Mouse (Mus musculus) ES-E14 (cell line): ENCODE data around the gene Snx4. TPM values are rescaled to one million over a fixed set of nuclear protein-coding genes. Genes with fewer than 3 reads are reported as not detected.

Experiments
- DNase-seq: peaks from one replicate; pipeline ENCODE4 v3.0.0-alpha.2; 2013; ENCODE audit warnings: low read depth, low spot score
- H3K27ac ChIP-seq: 2 replicates; pipeline ENCODE4 v1.5.1; 2012; ENCODE audit warnings: low read depth, mild to moderate bottlenecking, low read length, moderate library complexity, mixed read lengths; ENCODE audit not compliant: poor library complexity, insufficient read depth, severe bottlenecking
- H3K36me3 ChIP-seq: 2 replicates; pipeline ENCODE4 v1.6.1; 2012; ENCODE audit warnings: mild to moderate bottlenecking, low read length, moderate library complexity, mixed read lengths; ENCODE audit not compliant: control insufficient read depth, poor library complexity, insufficient read depth, severe bottlenecking
- H3K4me1 ChIP-seq, 2 experiments: fragments of 150-350 bp in 1 of 2; sonication (generic) in 1 of 2; 2 replicates each; pipeline ENCODE4 v1.6.1; 2012; ENCODE audit warnings: low read length in 2 of 2, mild to moderate bottlenecking in 1 of 2, mixed read lengths in 1 of 2; ENCODE audit not compliant: control insufficient read depth in 2 of 2, insufficient read depth in 2 of 2, poor library complexity in 1 of 2
- H3K4me3 ChIP-seq, 2 experiments: fragments of 150-350 bp in 1 of 2; sonication (generic) in 1 of 2; 2 replicates each; pipeline ENCODE4 v1.5.1; 2012; ENCODE audit warnings: low read length in 2 of 2, low read depth in 1 of 2, mild to moderate bottlenecking in 1 of 2, mixed read lengths in 1 of 2; ENCODE audit not compliant: insufficient read depth in 1 of 2, poor library complexity in 1 of 2, severe bottlenecking in 1 of 2
- H3K9ac ChIP-seq: 2 replicates; pipeline ENCODE4 v1.6.1; 2012; ENCODE audit warnings: low read depth, mild to moderate bottlenecking, low read length, mixed read lengths; ENCODE audit not compliant: poor library complexity, insufficient read depth, severe bottlenecking
- H3K9me3 ChIP-seq: fragments of 150-350 bp; sonication (generic); 2 replicates; pipeline ENCODE4 v1.6.1; 2012; ENCODE audit warnings: low read depth, mild to moderate bottlenecking, low read length; ENCODE audit not compliant: control insufficient read depth, insufficient read depth
- CHD2 ChIP-seq: IDR thresholded peaks from 2 replicates; pipeline ENCODE4 v1.6.1; 2014; ENCODE audit warnings: mild to moderate bottlenecking, low read depth, low read length, inconsistent platforms
- HCFC1 ChIP-seq: IDR thresholded peaks from 2 replicates; pipeline ENCODE4 v1.6.1; 2012; ENCODE audit warnings: low read length, inconsistent platforms, borderline replicate concordance; ENCODE audit not compliant: insufficient read depth
- MAFK ChIP-seq: IDR thresholded peaks from 2 replicates; pipeline ENCODE4 v1.6.1; 2014; ENCODE audit warnings: mild to moderate bottlenecking, low read depth, low read length, inconsistent platforms; ENCODE audit not compliant: insufficient read depth
- ZC3H11A ChIP-seq: IDR thresholded peaks from 2 replicates; pipeline ENCODE4 v1.6.1; 2012; ENCODE audit warnings: low read depth, mild to moderate bottlenecking, inconsistent platforms, low read length, borderline replicate concordance
- ZNF384 ChIP-seq: IDR thresholded peaks from 2 replicates; pipeline ENCODE4 v1.6.1; 2012; ENCODE audit warnings: low read depth, low read length, inconsistent platforms
- in situ Hi-C, 2 experiments: fragments of 600-800 bp; cut with MboI; formaldehyde crosslinking; loops; one replicate each; pipeline ENCODE4 v1.15.1; 2025; ENCODE audit warnings: low sequenced_read_pairs in 2 of 2, inconsistent platforms in 1 of 2; ENCODE audit not compliant: unreplicated experiment in 2 of 2
- total RNA-seq: library from RNA; depleted of rRNA; stranded (reverse); fragments of 300-350 nt; gene quantifications from 2 replicates; pipeline ENCODE4 v1.2.3, GENCODE M21; 2012

Gene Snx4
- total RNA-seq, 1 experiment, result 54.9 TPM

DNA sequence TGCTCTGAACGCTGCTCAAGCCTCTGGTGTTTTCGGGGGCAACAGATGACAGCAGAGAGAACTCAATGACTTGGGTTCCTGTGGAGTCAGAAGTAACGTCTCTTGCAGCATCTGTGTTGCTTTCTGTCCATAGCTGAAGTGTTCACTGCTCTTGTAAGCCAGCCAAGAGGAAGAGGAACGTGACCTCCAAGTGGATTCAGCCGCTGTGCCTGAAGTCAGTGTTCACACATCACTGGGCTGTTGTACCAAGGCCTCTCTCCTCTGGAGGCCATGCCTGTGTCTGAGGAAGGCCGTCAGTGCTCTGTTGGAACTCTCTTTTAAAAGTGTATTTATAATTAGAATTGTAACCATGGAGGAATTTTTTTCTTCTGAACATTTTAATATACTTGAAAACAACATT lies 9.2 kb upstream of the Snx4 start:
- TF ChIP-seq ZC3H11A, result no peak
- no peak for TF ChIP-seq MAFK
- no peak overlapping the region for H3K9ac ChIP-seq

DNA sequence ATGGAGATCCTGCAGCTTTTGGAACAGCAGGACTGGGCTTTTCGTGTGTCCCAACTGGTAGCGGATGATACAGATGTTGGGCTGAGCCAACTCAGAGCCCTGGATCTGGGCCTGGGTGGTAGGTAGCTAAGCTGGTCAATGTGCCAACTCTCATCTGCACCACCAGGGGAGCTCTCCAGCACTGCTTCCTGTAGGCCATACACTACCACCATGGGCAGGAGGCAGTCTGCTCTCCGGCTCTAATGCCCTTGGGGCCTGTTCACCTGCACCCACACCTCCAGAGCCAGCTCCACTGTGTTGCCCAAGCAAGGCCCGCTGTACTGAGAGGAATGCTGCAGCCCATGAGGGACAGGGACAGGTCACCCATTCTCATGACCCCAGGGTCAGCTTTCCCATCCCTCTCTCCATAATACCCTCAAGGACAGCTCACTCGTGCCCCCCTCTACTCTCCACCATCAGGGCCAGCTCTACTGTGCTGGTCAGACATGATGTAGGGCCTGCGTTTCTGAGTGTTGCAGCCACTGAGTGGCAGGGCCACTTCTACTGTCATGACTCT lies 7.0 kb upstream of the Snx4 start:
- Histone ChIP-seq H3K4me3 (no peak overlapping the region), H3K4me1 (peaks cover 0 to 8% of the 10 kb centered on the region in 2 experiments; a peak in 1 of 4 replicates), H3K9me3 (no peaks in the 10 kb centered on the region), H3K27ac (no peak overlapping the region), H3K9ac (no peak overlapping the region), H3K36me3 (peaks cover 7% of the 10 kb centered on the region; the same call in 1 of the 2 replicates)
- DNase-seq, result no peak
- in situ Hi-C loops, result no loop called here
- TF ChIP-seq CHD2, result no peak
- TF ChIP-seq ZC3H11A, result no peak
- TF ChIP-seq ZNF384, result no peak
- no peak for TF ChIP-seq HCFC1

More for the DNA sequence above, 9.2 kb upstream of the Snx4 start:
- Histone ChIP-seq H3K9me3 (no peaks in the 10 kb centered on the region), H3K27ac (no peak overlapping the region), H3K4me3 (no peak overlapping the region), H3K36me3 (peaks cover 7% of the 10 kb centered on the region; the same call in 1 of the 2 replicates), H3K4me1 (peaks cover 0 to 7% of the 10 kb centered on the region in 2 experiments; a peak in 1 of 4 replicates)
- in situ Hi-C loops, result no loop called here
- DNase-seq, result no peak

DNA sequence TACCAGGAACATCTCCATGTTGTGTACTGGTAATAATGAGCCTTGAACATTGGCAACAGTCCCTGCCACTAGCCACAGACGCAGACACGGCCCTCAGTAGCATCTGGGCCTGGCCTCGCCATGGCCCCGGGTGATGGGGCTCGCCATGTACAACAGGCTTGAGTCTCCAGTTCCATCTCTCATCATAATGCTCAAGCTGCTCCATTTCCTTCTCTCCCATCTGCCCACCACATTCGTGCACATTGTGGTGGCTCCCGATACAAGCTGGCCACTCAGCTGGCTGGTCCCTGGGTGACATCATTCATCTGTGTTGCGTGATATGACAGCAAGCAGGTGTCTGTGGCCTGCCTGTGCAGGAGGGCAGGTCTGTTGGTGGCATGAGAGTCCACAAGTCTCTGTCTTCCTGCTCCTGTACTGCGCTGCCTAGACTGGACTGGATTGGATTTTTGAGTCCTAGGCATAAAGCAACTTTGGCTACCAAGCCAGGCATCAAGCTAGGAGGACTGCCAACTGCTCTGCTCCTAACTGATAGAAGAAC lies 6.2 kb upstream of the Snx4 start:
- Histone ChIP-seq H3K27ac (no peak overlapping the region), H3K4me1 (peaks cover 0 to 10% of the 10 kb centered on the region in 2 experiments; a peak in 1 of 4 replicates), H3K9ac (no peak overlapping the region), H3K4me3 (no peak overlapping the region), H3K36me3 (peaks cover 4% of the 10 kb centered on the region; the same call in 1 of the 2 replicates), H3K9me3 (no peaks in the 10 kb centered on the region)
- no peak for DNase-seq
- in situ Hi-C loops, result no loop called here
- TF ChIP-seq HCFC1 (no peak), CHD2 (no peak), MAFK (no peak), ZC3H11A (no peak), ZNF384 (no peak)

DNA sequence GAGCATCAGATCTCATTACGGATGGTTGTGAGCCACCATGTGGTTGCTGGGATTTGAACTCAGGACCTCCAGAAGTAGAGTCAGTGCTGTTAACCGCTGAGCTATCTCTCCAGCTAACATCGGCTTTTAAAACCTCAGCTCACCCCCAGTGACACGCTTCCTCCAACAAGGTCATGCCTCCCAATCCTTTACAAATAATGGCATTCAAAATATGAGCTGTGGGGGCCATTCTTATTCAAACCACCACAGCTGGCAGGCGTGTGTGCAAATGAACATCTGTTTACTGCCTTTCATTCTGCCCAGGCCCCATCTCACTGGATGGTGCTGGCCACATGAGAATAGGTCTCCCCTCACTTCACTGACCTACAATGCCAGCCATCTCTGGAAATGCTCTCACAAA lies 4.7 kb upstream of the Snx4 start:
- Histone ChIP-seq H3K27ac (peak overlapping the region; percentile 69), H3K4me3 (no peak overlapping the region), H3K9me3 (no peaks in the 10 kb centered on the region), H3K36me3 (peaks cover 4% of the 10 kb centered on the region; the same call in 1 of the 2 replicates), H3K4me1 (peaks cover 0 to 10% of the 10 kb centered on the region in 2 experiments; a peak in 1 of 4 replicates), H3K9ac (0 out of 2 replicates have a peak overlapping the region, but pooled peaks have one; percentile 2)
- in situ Hi-C loops, result no loop called here
- no peak for DNase-seq
- TF ChIP-seq ZNF384 (no peak), ZC3H11A (no peak), MAFK (no peak), CHD2 (no peak), HCFC1 (no peak)

DNA sequence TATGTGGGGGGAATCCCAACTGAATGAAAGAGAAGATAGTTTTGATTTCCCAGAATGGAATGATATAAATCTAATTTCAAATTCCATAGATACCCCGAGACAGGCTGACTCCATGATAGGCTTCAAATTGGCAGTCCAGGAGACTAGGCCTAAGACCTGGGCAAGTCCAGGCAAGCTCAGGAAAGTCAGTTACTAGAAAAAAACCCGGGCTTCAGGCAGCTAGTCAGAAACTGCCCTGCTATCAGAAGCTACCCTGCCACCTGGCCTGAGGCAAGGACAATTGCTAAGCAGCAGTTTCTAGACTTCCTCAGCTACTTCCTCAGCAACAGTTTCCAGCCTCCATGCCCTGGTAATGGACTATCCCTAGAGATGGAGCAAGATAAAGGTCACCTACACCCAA lies 4.2 kb upstream of the Snx4 start:
- Histone ChIP-seq H3K27ac (peak overlapping the region; percentile 69), H3K4me3 (no peak overlapping the region), H3K4me1 (peaks cover 0 to 10% of the 10 kb centered on the region in 2 experiments; a peak in 1 of 4 replicates), H3K36me3 (peaks cover under 1% of the 10 kb centered on the region; the same call in 1 of the 2 replicates), H3K9ac (no peak overlapping the region), H3K9me3 (no peaks in the 10 kb centered on the region)
- DNase-seq, result peak; percentile 17
- TF ChIP-seq ZNF384 (no peak; the same call in 1 of the 2 replicates), CHD2 (no peak), MAFK (no peak), ZC3H11A (no peak)
- in situ Hi-C loops, result no loop called here
